Mouse (Mus musculus): ENCODE data around the gene Rimbp2.

DNA sequence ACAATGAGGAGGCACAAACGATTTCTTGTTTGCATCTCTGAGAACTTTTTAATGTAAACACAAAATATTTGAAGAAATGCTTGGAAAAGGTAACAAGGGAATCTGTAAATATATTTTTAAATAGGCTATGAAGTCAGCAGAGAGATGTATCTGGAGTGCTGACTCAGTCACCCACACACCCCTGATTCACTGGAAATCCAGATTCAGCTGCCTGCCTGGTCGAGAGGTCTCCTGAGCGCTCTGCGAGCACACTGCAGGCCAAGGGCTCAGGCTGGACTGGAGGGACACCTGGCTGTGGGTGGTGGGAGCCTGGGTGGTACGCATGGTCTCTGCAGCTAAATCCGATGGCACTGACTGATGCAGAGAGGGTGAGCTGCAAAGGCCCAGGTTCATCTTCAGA, 31.2 kb upstream of the Rimbp2 start:
- TF ChIP-seq CTCF (IDR thresholded peaks at IDR 0.05; ENCODE audit: extremely low read depth, insufficient read depth, low read length) (no peak), POLR2A (IDR thresholded peaks at IDR 0.05; ENCODE audit: extremely low read depth, insufficient read depth, low read length) (no peak)
